Mouse (Mus musculus): ENCODE data around the gene Ttc19. TPM values are rescaled to one million over a fixed set of nuclear protein-coding genes. Genes with fewer than 3 reads are reported as not detected.
"Not testable (repeated sequence)": the region's sequence is repeated elsewhere in the genome, so short reads cannot be mapped to it uniquely, and the experiment has no call there.

The Ttc19 gene
- total and polyA plus RNA-seq, 2 experiments: 8.0 to 14.8 TPM

DNA sequence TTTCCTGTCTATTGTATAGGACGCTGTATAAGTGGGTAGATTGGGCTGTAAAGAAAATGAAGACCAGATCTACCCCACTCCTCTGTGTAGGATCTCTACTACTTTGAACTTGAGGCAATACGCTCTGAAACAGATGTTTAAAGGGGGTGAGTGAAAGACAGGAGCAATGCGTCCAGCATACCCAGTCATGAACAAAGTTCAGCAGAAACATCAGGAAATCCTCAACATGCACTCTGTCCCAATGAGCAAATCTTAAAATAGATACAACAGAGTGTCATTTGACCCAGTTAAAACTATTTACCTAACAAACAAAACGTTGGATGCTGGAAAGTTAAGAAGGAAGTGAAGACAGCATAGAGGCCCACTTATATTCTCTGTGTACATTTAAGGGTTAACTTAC is 70.7 kb downstream of the Ttc19 start:
- Histone ChIP-seq H3K9ac (ENCODE audit: low read depth, low read length) (no peak overlapping the region), H3K27ac (replicated peaks; ENCODE audit: insufficient read depth, low read depth, low read length) (peak overlapping the region; percentile 69), H3K36me3 (ENCODE audit: control insufficient read depth, insufficient read depth, low read length) (peaks cover 72% of the 10 kb centered on the region), H3K27me3 (ENCODE audit: control insufficient read depth, insufficient read depth, low read length) (no peaks in the 10 kb centered on the region), H3K4me1 (ENCODE audit: control insufficient read depth, insufficient read depth, low read length) (peaks cover 7% of the 10 kb centered on the region; the same call in 1 of the 2 replicates), H3K4me3 (ENCODE audit: insufficient read depth, low read depth, low read length) (no peak overlapping the region), H3K79me2 (ENCODE audit: control insufficient read depth, insufficient read depth, low read length) (peaks cover 4% of the 10 kb centered on the region; the same call in 1 of the 2 replicates)
- no peak for TF ChIP-seq POLR2A (IDR thresholded peaks at IDR 0.05; ENCODE audit: extremely low read depth, insufficient read depth, low read length)
- TF ChIP-seq CTCF (IDR thresholded peaks at IDR 0.05; ENCODE audit: low read depth, low read length): no peak
- 28% methylated on average over 4 of the region's 4 CpGs for WGBS
- DNase-seq (ENCODE audit: extremely low read depth, low read depth, low spot score): peak; percentile 91

DNA sequence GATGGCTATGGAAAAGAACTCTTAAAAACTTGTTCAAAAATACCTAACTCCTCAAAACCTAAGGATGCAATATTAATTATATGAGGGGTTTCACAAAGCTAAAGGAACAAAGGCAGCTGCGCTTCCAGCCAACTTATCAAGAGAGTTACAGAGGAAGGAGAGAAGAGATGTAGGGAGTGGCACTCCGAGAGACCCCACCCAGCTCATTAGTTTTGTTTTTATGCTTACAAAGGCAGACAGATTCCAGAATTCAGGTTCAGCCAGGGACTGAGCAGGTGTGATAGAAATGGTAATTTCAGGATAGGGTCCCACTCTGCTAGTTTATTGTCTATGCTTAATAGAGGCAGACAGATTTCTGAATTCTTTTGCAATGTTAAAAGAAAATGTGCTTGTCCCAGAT is 73.9 kb downstream of the Ttc19 start:
- peaks cover 59% of the 10 kb centered on the region for H3K36me3 ChIP-seq (ENCODE audit: control insufficient read depth, insufficient read depth, low read length)
- TF ChIP-seq POLR2A (IDR thresholded peaks at IDR 0.05; ENCODE audit: extremely low read depth, insufficient read depth, low read length) (no peak), CTCF (IDR thresholded peaks at IDR 0.05; ENCODE audit: low read depth, low read length) (no peak)
- no peak overlapping the region for H3K27ac ChIP-seq (replicated peaks; ENCODE audit: insufficient read depth, low read depth, low read length)
- no peaks in the 10 kb centered on the region for H3K27me3 ChIP-seq (ENCODE audit: control insufficient read depth, insufficient read depth, low read length)
- H3K4me3 ChIP-seq (ENCODE audit: insufficient read depth, low read depth, low read length): no peak overlapping the region
- WGBS: 91% methylated on average over 2 of the region's 2 CpGs
- no peak overlapping the region for H3K9ac ChIP-seq (ENCODE audit: low read depth, low read length)
- peaks cover 2% of the 10 kb centered on the region; the same call in 1 of the 2 replicates for H3K79me2 ChIP-seq (ENCODE audit: control insufficient read depth, insufficient read depth, low read length)
- no peak for DNase-seq (ENCODE audit: extremely low read depth, low read depth, low spot score)
- H3K4me1 ChIP-seq (ENCODE audit: control insufficient read depth, insufficient read depth, low read length): peaks cover 7% of the 10 kb centered on the region; the same call in 1 of the 2 replicates

DNA sequence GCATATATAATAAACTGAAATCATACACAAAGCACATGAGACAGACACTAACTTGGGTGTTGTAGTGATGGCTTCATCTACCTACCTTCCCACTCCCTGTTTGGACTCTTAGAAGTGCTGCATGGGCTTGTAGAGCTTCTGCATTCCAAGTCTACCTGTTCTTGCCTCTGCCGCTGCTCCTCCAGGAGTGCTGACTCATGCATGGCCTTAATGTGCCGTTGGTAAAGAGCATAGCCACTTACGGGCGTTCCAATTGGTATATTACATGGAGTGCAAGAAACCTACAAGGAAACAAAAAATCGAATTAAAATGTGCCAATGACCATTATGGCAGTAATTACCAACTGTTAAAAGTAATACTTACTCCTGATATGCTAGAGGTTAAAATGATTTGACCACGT is 85.6 kb downstream of the Ttc19 start:
- peaks cover 53% of the 10 kb centered on the region for H3K36me3 ChIP-seq (ENCODE audit: control insufficient read depth, insufficient read depth, low read length)
- H3K9ac ChIP-seq (ENCODE audit: low read depth, low read length): no peak overlapping the region
- H3K4me1 ChIP-seq (ENCODE audit: control insufficient read depth, insufficient read depth, low read length): no peaks in the 10 kb centered on the region
- DNase-seq (ENCODE audit: extremely low read depth, low read depth, low spot score): no peak
- no peaks in the 10 kb centered on the region; the same call in 1 of the 2 replicates for H3K79me2 ChIP-seq (ENCODE audit: control insufficient read depth, insufficient read depth, low read length)
- no peak overlapping the region for H3K27ac ChIP-seq (replicated peaks; ENCODE audit: insufficient read depth, low read depth, low read length)
- 94% methylated on average over 6 of the region's 6 CpGs for WGBS
- no peaks in the 10 kb centered on the region for H3K27me3 ChIP-seq (ENCODE audit: control insufficient read depth, insufficient read depth, low read length)
- no peak overlapping the region for H3K4me3 ChIP-seq (ENCODE audit: insufficient read depth, low read depth, low read length)
- TF ChIP-seq POLR2A (IDR thresholded peaks at IDR 0.05; ENCODE audit: extremely low read depth, insufficient read depth, low read length) (no peak), CTCF (IDR thresholded peaks at IDR 0.05; ENCODE audit: low read depth, low read length) (no peak)

DNA sequence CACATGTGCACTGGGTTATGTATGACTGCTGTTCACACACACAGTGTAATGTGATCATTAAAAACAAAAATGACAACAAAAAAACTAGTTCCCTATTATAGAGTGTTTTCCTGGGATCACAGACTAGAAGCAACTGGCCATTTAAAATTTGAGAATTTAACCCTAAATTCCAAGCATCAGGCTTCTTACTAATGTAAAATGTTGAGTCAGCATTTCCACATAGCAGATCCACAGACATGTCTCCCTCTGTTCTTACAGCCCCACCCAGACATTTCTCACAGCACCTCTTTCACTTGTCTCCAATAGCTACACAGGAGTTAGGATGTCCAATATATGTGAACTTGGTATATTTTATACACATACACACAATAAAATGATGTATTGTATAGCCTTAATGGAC is 88.7 kb downstream of the Ttc19 start:
- TF ChIP-seq POLR2A (IDR thresholded peaks at IDR 0.05; ENCODE audit: extremely low read depth, insufficient read depth, low read length) (no peak), CTCF (IDR thresholded peaks at IDR 0.05; ENCODE audit: low read depth, low read length) (no peak)
- peaks cover 5% of the 10 kb centered on the region; the same call in 1 of the 2 replicates for H3K79me2 ChIP-seq (ENCODE audit: control insufficient read depth, insufficient read depth, low read length)
- H3K36me3 ChIP-seq (ENCODE audit: control insufficient read depth, insufficient read depth, low read length): peaks cover 58% of the 10 kb centered on the region
- no peaks in the 10 kb centered on the region for H3K4me1 ChIP-seq (ENCODE audit: control insufficient read depth, insufficient read depth, low read length)
- no peaks in the 10 kb centered on the region for H3K27me3 ChIP-seq (ENCODE audit: control insufficient read depth, insufficient read depth, low read length)
- no peak overlapping the region for H3K9ac ChIP-seq (ENCODE audit: low read depth, low read length)
- no peak overlapping the region for H3K4me3 ChIP-seq (ENCODE audit: insufficient read depth, low read depth, low read length)
- no peak for DNase-seq (ENCODE audit: extremely low read depth, low read depth, low spot score)
- H3K27ac ChIP-seq (replicated peaks; ENCODE audit: insufficient read depth, low read depth, low read length): no peak overlapping the region

DNA sequence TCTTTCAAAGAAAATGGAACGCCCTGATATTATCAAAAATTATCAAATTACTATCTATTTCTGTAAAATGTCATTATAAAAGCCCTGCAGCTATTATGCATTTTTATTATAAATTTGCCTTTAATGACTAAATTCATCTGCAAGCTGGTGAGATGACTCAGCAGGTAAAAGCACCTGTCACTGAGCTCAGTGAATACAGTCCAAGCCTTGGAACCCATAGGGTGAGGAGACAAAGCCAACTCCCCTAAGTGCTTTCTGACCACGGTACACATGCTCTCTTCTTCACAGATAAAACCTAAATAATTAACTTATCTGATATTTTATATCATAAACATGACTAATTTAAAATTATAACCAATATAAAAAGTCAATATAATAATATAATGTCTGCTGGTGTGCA is 90.5 kb downstream of the Ttc19 start:
- 97% methylated on average over 2 of the region's 2 CpGs for WGBS
- H3K4me3 ChIP-seq (ENCODE audit: insufficient read depth, low read depth, low read length): no peak overlapping the region
- H3K27ac ChIP-seq (replicated peaks; ENCODE audit: insufficient read depth, low read depth, low read length): no peak overlapping the region
- TF ChIP-seq POLR2A (IDR thresholded peaks at IDR 0.05; ENCODE audit: extremely low read depth, insufficient read depth, low read length): no peak
- no peak for TF ChIP-seq CTCF (IDR thresholded peaks at IDR 0.05; ENCODE audit: low read depth, low read length)
- H3K36me3 ChIP-seq (ENCODE audit: control insufficient read depth, insufficient read depth, low read length): peaks cover 59% of the 10 kb centered on the region
- no peaks in the 10 kb centered on the region for H3K4me1 ChIP-seq (ENCODE audit: control insufficient read depth, insufficient read depth, low read length)
- H3K27me3 ChIP-seq (ENCODE audit: control insufficient read depth, insufficient read depth, low read length): no peaks in the 10 kb centered on the region
- no peak overlapping the region for H3K9ac ChIP-seq (ENCODE audit: low read depth, low read length)
- H3K79me2 ChIP-seq (ENCODE audit: control insufficient read depth, insufficient read depth, low read length): peaks cover 5% of the 10 kb centered on the region; the same call in 1 of the 2 replicates
- no peak for DNase-seq (ENCODE audit: extremely low read depth, low read depth, low spot score)

DNA sequence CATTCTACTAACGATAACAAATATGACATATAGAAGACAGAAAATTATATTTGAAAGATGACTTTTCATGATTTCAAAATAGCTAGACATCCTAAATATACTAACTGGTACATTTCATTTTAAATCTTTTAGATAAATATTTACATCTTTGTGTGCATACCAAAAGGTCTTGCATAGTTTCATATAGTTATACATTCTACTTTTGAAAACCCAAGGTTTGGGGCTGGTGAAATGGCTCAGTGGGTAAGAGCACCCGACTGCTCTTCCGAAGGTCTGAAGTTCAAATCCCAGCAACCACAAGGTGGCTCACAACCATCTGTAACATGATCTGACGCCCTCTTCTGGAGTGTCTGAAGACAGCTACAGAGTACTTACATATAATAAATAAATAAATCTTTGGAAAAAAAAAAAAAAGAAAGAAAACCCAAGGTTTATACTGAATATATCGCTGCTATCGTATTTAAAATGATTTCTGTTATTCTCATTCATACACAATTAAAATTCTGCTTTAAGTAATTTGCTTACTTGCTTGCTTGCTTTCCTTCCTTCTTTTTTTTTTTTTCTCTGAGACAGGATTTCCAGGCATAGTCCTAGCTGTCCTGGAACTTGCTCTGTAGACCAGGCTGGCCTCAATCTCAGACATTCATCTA is 96.1 kb downstream of the Ttc19 start:
- DNase-seq (ENCODE audit: extremely low read depth, low read depth, low spot score); H3K27me3 ChIP-seq (ENCODE audit: control insufficient read depth, insufficient read depth, low read length); H3K79me2 ChIP-seq (ENCODE audit: control insufficient read depth, insufficient read depth, low read length); H3K4me3 ChIP-seq (ENCODE audit: insufficient read depth, low read depth, low read length); H3K4me1 ChIP-seq (ENCODE audit: control insufficient read depth, insufficient read depth, low read length); H3K9ac ChIP-seq (ENCODE audit: low read depth, low read length); H3K27ac ChIP-seq (replicated peaks; ENCODE audit: insufficient read depth, low read depth, low read length): not testable (repeated sequence)
- WGBS: 92% methylated on average over 6 of the region's 6 CpGs
- H3K36me3 ChIP-seq (ENCODE audit: control insufficient read depth, insufficient read depth, low read length): peaks cover 57% of the 10 kb centered on the region

Other genes with a start within 250 kb of the Ttc19 start
- 0.07 TPM in 1 of 2 replicates, not detected in the other for gene Adora2b, start 32.5 kb upstream of the Ttc19 start, total RNA-seq (2014; rRNA removed)
- 0.07 and 0.11 TPM in 2 replicates for gene Adora2b, start 32.5 kb upstream of the Ttc19 start, polyA plus RNA-seq (2012; rRNA removed)
- 18.6 and 22.8 TPM in 2 replicates for gene Zswim7, start 98 bp upstream of the Ttc19 start, total RNA-seq (2014; rRNA removed)
- gene Zswim7, start 98 bp upstream of the Ttc19 start, polyA plus RNA-seq (2012; rRNA removed): 13.5 and 18.0 TPM in 2 replicates
- gene Pigl, start 177.0 kb downstream of the Ttc19 start, total RNA-seq (2014; rRNA removed): 1.5 and 1.9 TPM in 2 replicates
- gene Pigl, start 177.0 kb downstream of the Ttc19 start, polyA plus RNA-seq (2012; rRNA removed): 2.8 and 3.6 TPM in 2 replicates
- gene Ncor1, start 177.1 kb downstream of the Ttc19 start, total RNA-seq (2014; rRNA removed): 48.0 and 51.4 TPM in 2 replicates
- gene Ncor1, start 177.1 kb downstream of the Ttc19 start, polyA plus RNA-seq (2012; rRNA removed): 45.7 and 46.8 TPM in 2 replicates

Measured in liver, adult 2 months (tissue).